Mouse (Mus musculus): ENCODE results near the gene Tmem176b.
"Not testable (repeated sequence)": the region's sequence is repeated elsewhere in the genome, so short reads cannot be mapped to it uniquely, and the experiment has no call there.

The Tmem176b gene

DNA sequence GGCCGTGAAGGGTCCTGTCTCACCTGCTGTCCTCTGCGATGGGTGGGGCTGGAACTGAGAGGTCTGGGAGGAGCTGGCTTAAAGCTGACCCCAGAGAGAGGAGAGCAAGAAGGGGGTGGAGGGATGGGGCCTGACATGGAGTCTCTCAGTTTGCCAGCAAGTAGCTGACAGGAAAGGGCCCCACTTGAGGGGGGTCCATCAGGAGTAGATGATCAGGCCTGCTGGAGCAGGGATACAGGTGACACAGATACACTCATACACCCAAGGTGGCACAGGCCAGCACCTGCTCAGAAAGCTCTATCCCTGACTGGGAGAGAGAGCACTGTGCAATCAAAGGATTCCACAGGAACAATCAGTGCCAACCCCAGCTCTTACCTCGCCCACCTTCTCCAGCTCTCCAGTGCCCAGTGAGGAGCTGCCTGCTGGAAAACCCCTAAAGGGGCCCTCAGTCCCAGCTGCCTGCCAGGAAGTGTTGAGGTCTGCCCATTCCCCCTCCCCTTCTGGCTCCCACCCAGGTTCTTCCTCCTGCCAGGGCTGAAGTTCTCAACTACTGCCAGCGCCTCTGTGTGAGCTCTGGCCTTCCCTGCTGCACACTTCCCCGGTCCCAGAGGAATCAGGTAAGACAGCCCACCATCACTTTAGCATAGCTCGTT is at the start of gene Tmem176b:
Gene Tmem176b, minus strand, starts transcription at position 524 of the 653 bp plus-strand sequence.
- Histone ChIP-seq H3K4me3 (replicated peaks; ENCODE audit: low read length) (no peak within 1 kb of the TSS), H3K27me3 (ENCODE audit: insufficient read depth, low read length) (peaks cover 44% of the 10 kb centered on the region), H3K9me3 (ENCODE audit: low read length) (no peaks in the 10 kb centered on the region), H3K36me3 (ENCODE audit: insufficient read depth, low read length) (no peaks in the 10 kb centered on the region), H3K4me1 (replicated peaks; ENCODE audit: low read depth, low read length) (no peaks in the 10 kb centered on the region)
- no peak for TF ChIP-seq POU5F1 (IDR thresholded peaks at IDR 0.05; ENCODE audit: borderline replicate concordance, low read length)
- TF ChIP-seq CTCF (conservative IDR thresholded peaks at IDR 0.05; ENCODE audit: low read length) = no peak
- no peak for TF ChIP-seq NANOG (IDR thresholded peaks at IDR 0.05; ENCODE audit: borderline replicate concordance, low read length)

DNA sequence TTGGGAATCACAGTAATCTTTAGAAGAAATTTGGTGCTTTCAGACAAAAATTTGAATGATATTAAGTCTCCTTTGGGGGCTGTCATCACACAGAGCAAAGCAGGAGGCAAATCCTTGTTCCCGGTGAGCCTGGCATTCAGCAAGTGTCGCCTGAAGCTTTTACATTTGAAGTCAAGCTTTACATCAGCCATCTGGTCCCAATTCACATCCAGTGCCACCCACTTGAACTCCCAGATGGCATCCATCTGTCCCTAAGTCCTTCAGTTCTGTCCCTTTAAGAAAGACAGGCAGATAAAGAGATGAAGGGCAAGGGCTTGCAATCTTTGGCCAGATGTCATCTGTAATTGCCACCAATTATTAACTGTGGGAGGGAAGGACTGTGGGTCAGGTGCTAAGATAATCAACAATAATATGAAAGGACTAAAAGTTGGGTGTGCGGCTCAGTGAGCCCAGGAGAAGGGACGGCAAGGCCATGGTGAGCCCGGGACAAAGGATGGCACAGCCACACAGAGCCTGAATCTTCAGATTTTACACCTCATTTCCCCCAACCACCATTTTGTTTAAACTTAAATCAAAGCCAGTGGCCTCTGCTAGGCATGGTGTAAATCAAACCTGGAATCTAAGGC is 35.3 kb upstream of the Tmem176b start:
- TF ChIP-seq POU5F1 (IDR thresholded peaks at IDR 0.05; ENCODE audit: borderline replicate concordance, low read length) = no peak
- TF ChIP-seq NANOG (IDR thresholded peaks at IDR 0.05; ENCODE audit: borderline replicate concordance, low read length) = no peak
- no peak for TF ChIP-seq CTCF (conservative IDR thresholded peaks at IDR 0.05; ENCODE audit: low read length)
- H3K4me1 ChIP-seq (replicated peaks; ENCODE audit: low read depth, low read length) = no peaks in the 10 kb centered on the region
- H3K27me3 ChIP-seq (ENCODE audit: insufficient read depth, low read length) = no peaks in the 10 kb centered on the region
- no peaks in the 10 kb centered on the region for H3K36me3 ChIP-seq (ENCODE audit: insufficient read depth, low read length)
- no peak overlapping the region for H3K4me3 ChIP-seq (replicated peaks; ENCODE audit: low read length)
- H3K9me3 ChIP-seq (ENCODE audit: low read length) = no peaks in the 10 kb centered on the region

DNA sequence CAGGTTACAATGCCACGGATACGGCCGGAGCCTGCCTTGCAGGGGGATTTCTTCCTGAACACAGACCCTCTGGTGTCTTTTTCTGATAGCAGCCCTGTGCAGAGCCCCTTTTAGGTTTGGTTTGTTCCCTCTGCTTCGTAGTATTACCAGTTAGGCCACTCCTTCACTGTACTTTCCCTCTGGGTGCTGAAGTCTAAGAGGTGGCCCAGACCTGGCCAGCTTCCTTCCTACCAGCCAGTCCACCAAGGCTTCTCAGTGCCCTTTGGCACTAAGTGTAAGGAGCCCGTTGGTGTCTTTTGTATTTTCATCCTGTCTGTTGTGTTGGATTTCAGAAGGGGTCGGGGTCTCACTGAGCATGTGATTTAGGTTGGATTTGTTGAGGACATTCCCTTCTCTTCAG is 34.2 kb upstream of the Tmem176b start:
- TF ChIP-seq CTCF (conservative IDR thresholded peaks at IDR 0.05; ENCODE audit: low read length) (no peak), POU5F1 (IDR thresholded peaks at IDR 0.05; ENCODE audit: borderline replicate concordance, low read length) (no peak), NANOG (IDR thresholded peaks at IDR 0.05; ENCODE audit: borderline replicate concordance, low read length) (no peak)
- no peaks in the 10 kb centered on the region for H3K27me3 ChIP-seq (ENCODE audit: insufficient read depth, low read length)
- no peaks in the 10 kb centered on the region for H3K9me3 ChIP-seq (ENCODE audit: low read length)
- H3K4me3 ChIP-seq (replicated peaks; ENCODE audit: low read length) = no peak overlapping the region
- H3K36me3 ChIP-seq (ENCODE audit: insufficient read depth, low read length) = no peaks in the 10 kb centered on the region
- no peaks in the 10 kb centered on the region for H3K4me1 ChIP-seq (replicated peaks; ENCODE audit: low read depth, low read length)

DNA sequence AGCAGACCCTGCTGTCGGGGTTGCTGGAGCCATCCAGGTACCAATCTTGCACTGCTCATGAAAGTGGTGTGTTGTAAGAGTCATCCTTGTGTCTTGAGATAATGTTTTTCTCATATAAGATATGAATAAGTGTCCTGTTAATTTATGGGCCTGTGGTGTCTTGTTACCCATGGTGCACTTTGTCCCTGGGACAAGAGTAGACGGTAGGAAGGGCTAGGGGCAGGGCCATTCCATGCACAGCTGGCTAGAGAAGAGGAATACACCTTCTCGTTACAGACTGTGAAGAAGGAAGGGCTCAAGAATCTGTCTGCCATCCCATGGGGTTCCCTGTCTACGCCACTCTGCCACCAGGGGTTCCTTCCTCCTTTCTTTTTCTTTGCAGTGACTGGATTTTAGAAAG is 33.3 kb upstream of the Tmem176b start:
- H3K4me1 ChIP-seq (replicated peaks; ENCODE audit: low read depth, low read length) = no peaks in the 10 kb centered on the region
- no peak overlapping the region for H3K4me3 ChIP-seq (replicated peaks; ENCODE audit: low read length)
- no peaks in the 10 kb centered on the region for H3K36me3 ChIP-seq (ENCODE audit: insufficient read depth, low read length)
- no peaks in the 10 kb centered on the region for H3K27me3 ChIP-seq (ENCODE audit: insufficient read depth, low read length)
- no peak for TF ChIP-seq NANOG (IDR thresholded peaks at IDR 0.05; ENCODE audit: borderline replicate concordance, low read length)
- no peak for TF ChIP-seq CTCF (conservative IDR thresholded peaks at IDR 0.05; ENCODE audit: low read length)
- TF ChIP-seq POU5F1 (IDR thresholded peaks at IDR 0.05; ENCODE audit: borderline replicate concordance, low read length) = no peak
- H3K9me3 ChIP-seq (ENCODE audit: low read length) = no peaks in the 10 kb centered on the region

DNA sequence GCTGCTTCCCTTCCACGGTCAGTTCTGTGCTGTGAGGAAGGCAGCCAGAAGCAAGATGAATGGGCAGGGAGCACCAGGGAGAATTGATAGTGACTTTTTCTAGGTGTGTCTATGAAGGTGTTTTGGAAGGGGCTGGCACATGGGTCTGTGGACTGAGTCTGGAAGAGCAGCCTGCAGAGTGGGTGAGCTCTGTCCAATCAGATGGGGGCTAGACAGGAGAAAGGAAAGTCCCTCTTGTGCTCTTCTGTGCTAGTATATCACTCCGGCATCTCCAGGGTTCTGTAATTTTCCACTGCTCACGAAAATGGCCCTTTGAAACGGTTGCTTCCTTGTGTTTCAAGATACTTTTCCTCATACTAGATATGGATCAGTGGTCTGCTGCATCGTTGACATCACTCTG is 31.3 kb upstream of the Tmem176b start, which contains the start of gene Aoc1:
Gene Aoc1, plus strand, starts transcription at position 301 of the 400 bp plus-strand sequence.
- H3K27me3 ChIP-seq (ENCODE audit: insufficient read depth, low read length) = no peaks in the 10 kb centered on the region
- H3K4me1 ChIP-seq (replicated peaks; ENCODE audit: low read depth, low read length) = peaks cover 11% of the 10 kb centered on the region
- no peak for TF ChIP-seq CTCF (conservative IDR thresholded peaks at IDR 0.05; ENCODE audit: low read length)
- TF ChIP-seq POU5F1 (IDR thresholded peaks at IDR 0.05; ENCODE audit: borderline replicate concordance, low read length) = no peak
- TF ChIP-seq NANOG (IDR thresholded peaks at IDR 0.05; ENCODE audit: borderline replicate concordance, low read length) = no peak
- H3K9me3 ChIP-seq (ENCODE audit: low read length) = no peaks in the 10 kb centered on the region
- H3K36me3 ChIP-seq (ENCODE audit: insufficient read depth, low read length) = no peaks in the 10 kb centered on the region
- no peak within 1 kb of the TSS for H3K4me3 ChIP-seq (replicated peaks; ENCODE audit: low read length)

DNA sequence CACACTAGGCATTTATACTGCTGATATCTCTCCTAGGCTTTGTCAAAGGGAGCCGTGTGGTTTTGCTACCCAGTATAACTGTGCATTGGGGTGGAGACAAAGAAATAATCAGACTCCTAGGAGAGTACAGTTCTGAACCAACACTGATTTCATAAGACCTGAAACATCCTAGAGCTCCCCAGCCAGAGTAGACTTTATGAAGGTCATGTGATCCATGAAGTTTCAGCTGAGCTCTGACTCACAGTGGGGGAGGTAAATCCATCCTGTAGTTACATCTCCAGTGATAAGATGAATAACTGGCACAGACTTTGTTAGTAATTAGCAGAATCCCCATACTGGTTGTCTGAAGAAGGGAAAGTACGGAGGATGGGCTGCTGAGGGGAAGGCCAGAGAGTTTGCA is 28.5 kb upstream of the Tmem176b start:
- H3K9me3 ChIP-seq (ENCODE audit: low read length) = no peaks in the 10 kb centered on the region
- TF ChIP-seq NANOG (IDR thresholded peaks at IDR 0.05; ENCODE audit: borderline replicate concordance, low read length) (no peak), CTCF (conservative IDR thresholded peaks at IDR 0.05; ENCODE audit: low read length) (no peak), POU5F1 (IDR thresholded peaks at IDR 0.05; ENCODE audit: borderline replicate concordance, low read length) (no peak)
- H3K27me3 ChIP-seq (ENCODE audit: insufficient read depth, low read length) = no peaks in the 10 kb centered on the region
- peaks cover 36% of the 10 kb centered on the region for H3K4me1 ChIP-seq (replicated peaks; ENCODE audit: low read depth, low read length)
- no peaks in the 10 kb centered on the region for H3K36me3 ChIP-seq (ENCODE audit: insufficient read depth, low read length)
- H3K4me3 ChIP-seq (replicated peaks; ENCODE audit: low read length) = no peak overlapping the region

DNA sequence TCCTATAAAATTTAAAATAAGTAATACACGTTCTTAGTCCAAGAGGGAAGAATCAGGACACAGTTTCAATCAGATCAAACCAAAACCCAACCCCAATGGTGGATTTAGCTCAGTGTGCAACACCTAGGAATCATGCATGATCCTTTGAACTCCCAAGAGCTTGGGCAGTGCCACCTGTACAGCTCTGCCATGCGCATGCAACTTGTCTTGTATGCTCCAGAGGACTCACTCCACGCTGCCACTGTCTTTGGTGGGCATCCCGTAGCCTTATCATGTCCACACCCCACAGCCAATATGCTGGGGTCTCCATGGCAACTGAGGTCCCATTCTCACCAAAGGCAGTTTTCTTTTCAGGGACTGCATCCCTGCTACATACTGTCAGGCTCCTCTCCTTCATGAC is 25.9 kb upstream of the Tmem176b start:
- H3K9me3 ChIP-seq (ENCODE audit: low read length) = no peaks in the 10 kb centered on the region
- H3K4me1 ChIP-seq (replicated peaks; ENCODE audit: low read depth, low read length) = peaks cover 60% of the 10 kb centered on the region
- H3K4me3 ChIP-seq (replicated peaks; ENCODE audit: low read length) = 0 out of 2 replicates have a peak overlapping the region, but pooled peaks have one; percentile 2
- TF ChIP-seq POU5F1 (IDR thresholded peaks at IDR 0.05; ENCODE audit: borderline replicate concordance, low read length) (no peak), CTCF (conservative IDR thresholded peaks at IDR 0.05; ENCODE audit: low read length) (no peak), NANOG (IDR thresholded peaks at IDR 0.05; ENCODE audit: borderline replicate concordance, low read length) (no peak)
- no peaks in the 10 kb centered on the region for H3K36me3 ChIP-seq (ENCODE audit: insufficient read depth, low read length)
- no peaks in the 10 kb centered on the region for H3K27me3 ChIP-seq (ENCODE audit: insufficient read depth, low read length)

DNA sequence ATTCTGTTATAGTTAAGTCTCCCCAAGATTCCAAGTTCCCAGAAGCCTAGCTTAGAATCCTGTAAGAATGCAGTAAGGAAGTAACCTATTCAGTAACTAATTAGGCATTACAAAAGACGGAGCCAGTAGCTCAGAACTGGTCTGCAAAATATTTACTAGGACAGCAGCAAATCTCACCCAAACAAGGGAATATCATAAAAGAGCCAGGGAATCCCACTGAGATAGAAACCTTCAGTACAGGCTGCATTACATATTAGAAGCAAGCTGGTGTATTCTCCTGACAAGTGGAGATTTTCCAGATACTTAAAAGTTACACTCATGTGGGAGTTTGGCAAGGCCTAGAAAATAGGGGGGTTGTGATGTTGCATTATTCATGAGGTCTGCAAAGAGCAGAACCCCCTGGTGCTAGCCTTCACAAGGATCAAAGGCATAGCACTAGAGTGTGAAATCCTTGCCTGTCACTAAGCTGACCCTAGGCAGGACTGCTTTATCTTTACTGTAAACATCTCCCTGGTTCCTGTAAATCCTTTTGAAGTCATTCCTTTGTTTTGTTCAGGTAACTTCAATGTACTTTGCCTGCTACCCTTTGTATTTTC is 25.2 kb upstream of the Tmem176b start:
- not testable (repeated sequence) for H3K9me3 ChIP-seq (ENCODE audit: low read length); H3K4me3 ChIP-seq (replicated peaks; ENCODE audit: low read length); H3K36me3 ChIP-seq (ENCODE audit: insufficient read depth, low read length); H3K27me3 ChIP-seq (ENCODE audit: insufficient read depth, low read length)
- H3K4me1 ChIP-seq (replicated peaks; ENCODE audit: low read depth, low read length) = peaks cover 67% of the 10 kb centered on the region
- peak; percentile 74; the same call in 1 of the 2 replicates for TF ChIP-seq POU5F1 (IDR thresholded peaks at IDR 0.05; ENCODE audit: borderline replicate concordance, low read length)

Measured in E14TG2a.4 (cell line).